Mouse (Mus musculus): Measurements from ENCODE around the gene Tnpo1.

Tnpo1 gene

DNA sequence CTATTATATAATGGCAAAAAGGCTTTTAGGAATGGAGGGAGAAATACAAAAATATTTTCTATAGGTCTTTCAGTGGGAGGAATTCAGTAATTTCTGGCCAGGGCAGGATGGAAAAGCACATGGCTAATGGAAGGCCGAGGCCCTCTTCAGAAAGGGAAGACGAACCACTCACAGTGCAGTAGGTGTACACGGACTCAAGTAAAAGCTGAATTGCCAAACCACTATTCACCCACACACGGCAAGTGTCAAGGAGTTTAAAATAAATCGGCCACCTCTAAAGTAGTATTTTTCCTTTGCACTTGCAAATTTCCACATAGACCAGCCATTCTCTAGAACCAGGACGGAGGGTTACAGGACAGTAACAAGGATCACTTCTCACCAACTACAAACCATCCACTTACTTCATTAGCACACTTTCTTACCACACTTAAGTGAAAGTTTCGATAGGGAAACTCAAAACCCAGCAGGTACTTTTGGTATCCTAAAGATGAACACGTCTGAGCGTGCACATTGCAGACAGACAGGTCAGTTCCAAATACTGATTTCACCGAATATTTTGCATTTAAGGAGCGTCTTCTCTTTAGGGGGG lies 1.2 kb downstream of the Tnpo1 start:
- DNase-seq (ENCODE audit: low read depth), result peak; percentile 57

DNA sequence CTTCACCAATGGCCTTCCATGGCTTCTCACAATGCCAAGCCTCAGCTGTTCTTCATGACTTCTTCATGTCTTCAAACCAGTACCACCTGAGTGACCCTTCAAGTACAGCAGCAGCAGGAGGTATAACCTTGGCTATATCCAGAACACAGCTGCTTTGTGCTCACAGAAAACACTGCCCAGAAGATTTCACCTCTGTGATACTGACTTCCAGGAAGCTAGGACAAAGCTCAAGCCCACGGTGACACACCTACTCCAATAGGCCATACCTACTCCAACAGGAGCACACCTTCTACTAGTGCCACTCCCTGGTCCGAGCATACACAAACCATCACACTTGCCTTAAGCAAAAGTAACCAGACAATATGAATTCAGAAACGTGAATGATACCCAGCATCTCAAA lies 3.4 kb downstream of the Tnpo1 start:
- no peak for DNase-seq (ENCODE audit: low read depth)

DNA sequence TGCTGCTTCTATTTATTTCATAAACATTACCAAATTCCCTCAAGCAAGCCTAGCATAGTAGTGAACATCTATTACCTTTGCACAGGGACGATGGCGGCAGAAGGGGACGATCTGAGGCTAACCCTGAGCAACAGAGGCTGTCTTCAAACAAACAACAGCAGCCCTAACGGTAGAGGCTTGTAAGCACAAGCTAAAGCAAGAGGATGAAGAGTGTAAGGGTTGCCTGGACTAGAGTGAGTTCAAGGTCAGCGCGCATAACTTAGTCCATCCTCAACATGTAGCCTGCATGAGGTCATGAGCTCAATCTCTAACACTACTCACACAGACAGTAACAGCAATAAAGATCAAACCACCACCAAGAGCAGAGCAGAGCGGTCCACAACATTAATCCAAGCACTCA lies 4.9 kb downstream of the Tnpo1 start:
- DNase-seq (ENCODE audit: low read depth), result no peak

DNA sequence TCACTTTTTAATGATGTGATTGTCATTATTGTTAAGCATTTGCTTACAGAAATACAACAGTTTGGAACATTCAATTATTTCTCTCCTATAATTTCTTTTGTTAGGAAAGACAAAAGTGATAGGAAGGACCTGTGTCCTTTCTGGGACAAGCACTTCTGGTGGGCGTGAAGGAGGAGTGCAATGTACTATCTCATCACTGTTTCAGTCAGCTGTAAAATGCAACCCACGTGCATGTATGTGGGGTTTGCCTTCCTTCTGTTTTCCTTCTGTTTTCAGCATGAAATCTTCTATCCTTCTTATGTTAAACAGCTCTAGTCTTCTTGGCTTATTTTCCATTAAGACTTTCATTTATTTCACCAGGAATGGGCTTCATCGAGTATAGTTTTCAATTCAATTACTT lies 5.9 kb downstream of the Tnpo1 start:
- DNase-seq (ENCODE audit: low read depth), result no peak

DNA sequence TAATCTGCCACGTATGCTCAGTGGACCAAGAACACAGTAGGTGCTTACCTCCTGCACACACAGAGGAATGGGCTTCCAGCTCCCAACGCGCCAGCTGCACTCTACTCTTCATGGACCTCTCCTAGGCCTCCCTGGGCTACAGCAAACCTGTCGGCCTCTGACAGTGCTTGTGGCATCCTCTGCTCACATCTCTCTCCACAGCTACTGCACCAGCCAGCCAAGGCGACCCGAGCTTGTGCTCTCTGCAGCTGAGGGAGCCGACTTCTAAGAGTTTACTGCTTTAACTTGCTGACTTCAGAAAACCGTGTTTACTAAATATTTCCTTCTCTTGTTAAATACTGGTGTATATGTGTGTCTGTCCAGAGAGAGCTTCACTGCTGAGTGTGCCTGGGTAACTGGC lies 6.5 kb downstream of the Tnpo1 start:
- no peak for DNase-seq (ENCODE audit: low read depth)

DNA sequence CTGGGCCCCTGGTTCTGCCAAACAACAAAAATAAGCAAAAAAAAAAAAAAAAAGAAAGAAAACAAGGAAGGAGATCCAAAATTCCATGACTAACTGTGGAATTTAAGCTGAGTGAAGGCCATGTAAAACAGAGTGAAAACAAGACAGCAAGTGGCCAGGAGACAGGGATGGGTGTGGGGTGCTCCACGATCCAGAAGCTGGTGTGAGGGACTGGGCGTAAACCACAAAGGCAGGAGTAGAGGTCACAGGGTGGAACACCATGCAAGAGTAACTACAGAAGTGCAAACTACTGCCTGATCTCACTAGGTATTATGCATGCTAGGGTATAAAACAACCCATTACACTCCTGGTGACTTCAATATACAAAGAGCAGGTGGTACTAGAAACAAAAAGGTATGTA lies 8.3 kb downstream of the Tnpo1 start:
- no peak for DNase-seq (ENCODE audit: low read depth)

DNA sequence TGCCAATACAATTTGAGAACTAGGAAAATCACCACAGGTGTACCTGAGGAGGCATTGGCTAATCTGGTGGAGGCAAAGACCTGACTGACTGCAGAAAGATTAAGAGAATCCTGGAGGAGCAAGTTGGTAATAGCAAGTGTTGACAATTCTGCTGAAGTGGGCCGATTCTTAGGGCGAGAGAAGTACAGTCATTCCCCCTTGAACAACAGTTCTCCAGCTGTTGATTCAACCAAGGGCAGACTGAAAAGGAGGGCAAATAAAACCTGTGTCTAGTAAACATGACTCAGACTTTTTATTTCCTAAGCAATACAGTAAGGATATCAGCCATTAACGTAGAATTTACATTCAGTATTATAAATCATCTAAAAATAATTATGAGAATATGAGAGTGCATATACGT lies 10.6 kb downstream of the Tnpo1 start:
- DNase-seq (ENCODE audit: low read depth), result no peak

DNA sequence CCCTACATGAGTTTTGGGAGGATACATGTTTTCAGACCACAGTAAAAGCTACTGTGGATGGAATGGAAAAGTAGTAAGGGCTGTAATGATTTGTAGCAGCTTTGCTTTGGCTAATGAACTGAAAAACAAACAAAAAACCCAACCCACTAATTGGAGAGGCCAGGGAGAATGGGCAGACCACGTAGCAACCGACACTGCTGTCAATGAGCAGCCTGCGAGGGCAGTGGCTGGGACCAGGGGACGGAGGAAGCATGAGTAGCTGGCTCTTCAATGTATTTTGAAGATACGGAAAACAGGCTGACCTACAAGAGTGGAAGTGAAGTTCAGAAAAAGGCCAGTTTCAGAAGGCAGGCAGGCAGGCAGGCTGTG lies 11.4 kb downstream of the Tnpo1 start:
- no peak for DNase-seq (ENCODE audit: low read depth)

DNA sequence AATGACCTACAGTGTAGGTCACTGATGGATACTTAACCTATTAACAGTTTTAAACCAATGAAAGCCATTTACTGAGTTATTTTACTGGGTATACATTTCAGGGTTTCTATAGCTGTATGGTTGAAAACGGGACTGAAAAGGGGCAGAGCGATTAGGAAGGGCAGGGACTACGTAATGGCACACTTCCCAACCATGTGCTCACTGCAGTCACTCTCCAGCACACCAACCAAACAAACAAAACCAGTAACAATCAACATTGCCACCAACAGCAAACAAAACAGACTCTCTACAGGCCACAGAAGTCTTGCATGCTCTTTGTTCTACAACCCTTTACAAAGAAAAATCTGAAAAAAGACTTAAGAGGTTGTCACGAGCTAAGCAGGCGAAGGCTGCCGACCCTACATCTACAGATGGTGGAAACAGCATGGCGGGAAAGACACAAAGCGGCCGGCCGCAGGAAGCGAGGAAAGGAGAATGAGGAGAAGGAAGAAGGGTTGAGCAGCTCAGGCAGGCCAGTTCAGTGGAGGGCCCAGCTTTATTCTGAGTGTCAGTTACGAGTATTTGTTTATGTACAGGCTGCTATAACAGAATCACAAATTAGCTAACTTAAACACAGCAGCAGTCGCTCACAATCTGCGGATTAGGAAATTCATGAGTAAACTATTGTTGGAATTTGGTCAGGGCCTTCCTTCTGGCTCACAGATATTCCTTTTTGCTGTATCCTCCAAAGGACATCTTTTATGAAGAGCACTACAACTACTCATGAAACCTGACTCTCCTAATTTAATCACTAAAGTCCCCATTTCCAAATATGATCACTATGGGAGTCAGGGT lies 12.0 kb downstream of the Tnpo1 start:
- no peak for DNase-seq (ENCODE audit: low read depth)

DNA sequence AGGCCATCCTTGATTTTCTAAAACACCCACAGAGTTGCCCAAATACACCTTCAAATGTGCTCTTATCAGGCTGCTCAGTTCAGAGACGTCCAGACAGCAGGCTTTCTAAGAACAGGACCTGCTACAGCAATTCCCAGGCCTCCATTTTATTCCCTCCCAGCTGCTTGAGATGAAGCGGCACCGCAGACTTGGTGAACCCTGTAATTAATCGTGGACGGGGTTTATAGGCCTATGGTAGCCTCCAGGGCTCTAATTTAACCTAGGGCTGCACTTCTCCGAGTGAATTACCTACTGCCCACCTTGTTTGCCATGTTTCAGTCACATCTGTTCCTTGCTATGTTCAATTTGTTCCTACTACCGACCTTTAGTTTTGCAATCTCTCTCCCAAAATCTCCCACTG lies 13.0 kb downstream of the Tnpo1 start:
- DNase-seq (ENCODE audit: low read depth), result no peak

DNA sequence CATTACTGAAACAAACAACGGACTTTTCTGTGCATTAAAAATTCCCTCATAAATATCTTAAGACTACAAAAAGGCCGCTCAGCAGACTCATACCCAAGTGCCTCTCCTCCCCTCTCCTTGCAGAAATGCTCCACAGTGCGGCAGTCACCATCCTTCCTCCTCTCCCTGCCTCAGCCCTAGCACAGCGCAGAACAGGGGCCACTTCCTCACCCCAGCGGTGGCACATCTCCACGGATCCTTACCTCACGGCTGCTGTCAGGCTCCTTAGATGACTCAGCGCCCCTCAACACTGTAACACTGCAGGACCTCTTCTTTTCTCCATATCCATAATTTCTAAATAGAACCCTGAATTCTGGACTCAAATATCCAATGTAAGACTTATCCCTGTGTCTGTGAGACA lies 13.6 kb downstream of the Tnpo1 start:
- peak; percentile 89 for DNase-seq (ENCODE audit: low read depth)

DNA sequence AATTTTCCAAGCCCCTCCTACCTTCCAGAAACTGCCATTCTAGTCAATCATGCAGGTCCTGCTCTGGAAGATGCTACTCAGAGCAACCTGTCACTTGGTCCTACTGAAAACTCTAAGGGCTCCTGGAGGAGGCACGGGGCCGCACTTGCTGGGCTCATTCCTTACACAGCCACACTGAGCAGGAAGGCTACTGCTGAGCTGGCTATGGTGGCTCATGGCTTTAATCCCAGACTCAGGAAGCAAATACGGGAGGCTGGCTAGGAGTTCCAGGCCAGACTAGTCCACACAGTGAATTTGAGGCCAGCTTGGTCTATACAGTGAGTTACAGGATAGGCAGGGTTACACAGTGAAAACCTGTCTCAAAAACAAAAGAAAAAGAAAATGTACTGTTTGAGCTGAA lies 15.4 kb downstream of the Tnpo1 start:
- DNase-seq (ENCODE audit: low read depth), result no peak

DNA sequence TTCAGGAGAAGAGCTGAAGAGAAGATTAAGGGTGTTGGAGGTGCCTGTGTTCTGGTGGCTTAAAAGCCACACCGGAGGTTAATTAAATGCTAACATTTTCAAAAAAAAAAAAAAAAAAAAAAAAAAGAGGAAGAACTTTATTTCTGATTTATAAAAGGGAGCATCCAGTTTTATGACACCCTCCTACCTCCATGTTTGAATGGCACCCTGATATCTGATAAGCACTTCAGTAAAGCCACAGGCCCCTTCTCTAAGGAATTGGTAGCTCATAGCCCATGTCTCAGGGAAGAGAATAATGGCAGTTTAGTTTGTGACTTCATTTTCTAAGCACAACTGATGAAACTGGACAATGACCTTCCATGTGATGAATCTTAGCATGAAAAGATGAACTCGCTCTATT lies 21.6 kb downstream of the Tnpo1 start:
- no peak for DNase-seq (ENCODE audit: low read depth)

DNA sequence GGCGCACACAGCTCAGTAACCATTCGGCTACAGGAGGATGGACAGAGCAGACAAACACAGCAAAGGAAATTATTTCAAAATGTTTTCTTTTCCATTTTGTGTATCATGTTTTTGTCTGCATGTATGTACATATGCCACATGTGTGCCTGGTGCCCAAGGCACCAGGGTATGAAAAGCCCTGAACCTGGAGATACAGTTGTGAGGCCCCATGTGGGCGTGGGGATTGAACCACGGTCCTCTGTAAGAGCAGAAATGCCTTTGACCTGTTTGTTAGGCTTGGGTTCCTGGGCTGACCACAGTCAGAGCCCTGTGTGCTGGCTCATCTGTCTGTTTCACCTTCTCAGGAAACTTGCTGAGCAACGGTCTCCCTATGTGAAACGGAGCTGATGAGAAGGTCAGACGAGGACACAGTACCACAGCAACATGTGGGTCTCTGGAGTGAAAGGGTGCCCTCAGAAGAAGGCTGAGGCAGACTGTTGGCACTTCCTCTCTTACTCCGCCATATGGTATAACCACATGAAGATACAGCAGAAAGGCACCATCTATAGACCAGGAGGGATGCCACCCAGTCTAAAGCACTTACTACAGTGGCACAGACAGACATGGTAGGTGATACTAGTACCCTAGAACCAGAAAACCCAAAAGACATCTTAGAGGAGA lies 23.7 kb downstream of the Tnpo1 start:
- peak; percentile 94 for DNase-seq (ENCODE audit: low read depth)

DNA sequence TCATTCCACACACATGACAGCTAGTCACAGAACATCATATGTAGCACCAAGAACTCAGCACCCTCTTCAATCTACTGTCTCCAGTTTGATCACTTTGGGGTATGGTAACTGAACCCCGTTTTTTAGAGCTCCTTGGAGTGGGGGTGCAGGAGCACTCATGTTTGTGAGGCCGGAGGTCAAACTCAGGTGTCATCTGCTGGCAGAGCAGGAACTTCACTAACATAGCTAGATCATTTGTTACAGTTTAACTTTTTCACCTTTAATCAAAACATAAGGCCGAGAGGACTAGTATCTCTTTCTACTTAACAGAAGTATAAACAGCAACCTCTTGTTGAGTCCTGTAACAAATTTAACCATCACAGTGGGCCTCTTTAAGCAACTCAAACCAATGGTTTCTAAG lies 26.6 kb downstream of the Tnpo1 start:
- DNase-seq (ENCODE audit: low read depth), result no peak

DNA sequence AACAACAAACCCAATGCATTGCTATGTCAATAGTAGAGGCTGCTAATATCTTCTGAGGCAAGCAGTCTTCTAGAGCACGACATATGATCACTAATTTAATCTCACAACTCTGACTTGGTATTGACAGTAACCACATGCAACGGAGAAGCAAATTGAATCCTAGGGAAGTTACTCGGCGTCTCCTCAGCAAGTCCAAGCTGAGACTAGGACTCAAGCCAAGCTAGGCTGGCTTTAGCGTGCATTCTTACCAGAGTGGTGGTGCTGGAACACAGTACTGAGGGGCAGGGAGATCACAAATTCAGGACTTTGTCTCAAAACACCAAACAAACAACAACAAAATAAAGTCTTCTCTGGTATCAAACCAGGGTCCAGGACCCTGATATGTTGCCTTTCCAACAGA lies 28.6 kb downstream of the Tnpo1 start:
- no peak for DNase-seq (ENCODE audit: low read depth)

DNA sequence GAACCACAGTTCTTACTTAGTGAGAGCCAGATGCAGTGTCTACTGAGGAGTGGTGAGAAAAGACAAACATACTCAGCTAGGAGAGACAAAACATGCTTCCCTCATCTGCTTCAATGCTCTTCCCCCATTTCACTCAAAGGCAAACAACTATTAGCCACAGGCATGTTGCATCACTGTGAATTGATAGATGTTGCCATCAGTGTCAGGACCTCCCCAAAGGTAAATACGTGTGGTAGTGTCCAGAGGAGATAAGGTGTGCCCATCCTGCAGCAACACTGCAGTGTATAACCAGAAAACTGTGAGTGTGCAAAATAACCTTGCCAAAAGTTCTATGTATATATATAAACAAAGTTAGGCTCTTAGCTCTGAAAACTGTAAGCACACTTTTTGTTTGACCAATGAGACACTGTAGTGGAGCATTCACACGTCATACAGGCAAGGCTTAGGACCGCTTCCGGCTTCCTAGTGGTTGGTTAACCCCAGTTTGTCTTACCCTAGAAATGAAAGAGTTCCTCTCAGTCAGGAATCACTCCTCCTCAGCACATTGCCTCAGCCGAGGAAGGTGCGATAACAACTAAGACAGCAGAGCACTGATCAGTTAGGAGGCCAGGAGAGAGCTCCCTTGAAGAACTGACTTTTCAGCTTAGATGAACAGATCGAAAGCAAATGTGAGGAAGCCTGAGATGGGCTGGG lies 29.6 kb downstream of the Tnpo1 start:
- DNase-seq (ENCODE audit: low read depth), result peak; percentile 85

DNA sequence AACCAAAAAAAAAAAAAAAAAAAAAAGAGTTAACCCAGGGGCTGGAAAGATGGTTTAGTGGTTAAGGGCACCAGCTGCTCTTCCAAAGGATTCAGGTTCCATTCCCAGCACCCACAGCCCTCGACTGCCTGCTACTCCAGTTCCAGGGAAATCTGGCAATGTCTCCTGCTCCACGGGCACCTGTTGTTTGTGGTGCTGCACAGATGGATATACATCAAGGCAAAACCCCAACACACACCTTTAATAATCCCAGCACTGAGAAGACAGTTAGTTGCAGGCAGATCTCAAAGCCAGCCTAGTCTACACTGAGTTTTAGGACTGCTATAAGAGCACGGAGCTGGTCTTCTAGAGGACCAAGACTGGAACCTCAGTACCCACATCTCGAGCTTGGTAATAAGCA lies 30.2 kb downstream of the Tnpo1 start:
- DNase-seq (ENCODE audit: low read depth), result no peak

DNA sequence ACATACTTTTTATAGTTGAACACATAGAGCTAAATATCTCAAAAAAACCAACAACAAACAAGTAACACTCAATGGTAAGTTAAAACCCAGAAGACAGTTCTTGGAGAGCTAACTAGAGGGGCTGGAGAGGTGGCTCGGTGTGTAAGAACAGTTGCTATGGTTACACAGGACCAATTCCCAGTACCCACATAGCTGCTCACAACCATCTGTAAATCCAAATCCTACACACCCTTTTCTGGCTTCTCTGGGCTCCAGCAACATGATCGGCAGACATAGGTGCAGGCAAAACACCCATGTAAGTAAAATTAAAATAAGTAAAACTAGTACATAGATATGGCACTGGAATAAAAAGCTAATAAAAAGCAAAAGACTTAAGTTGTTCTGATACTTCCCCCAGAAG lies 31.3 kb downstream of the Tnpo1 start:
- DNase-seq (ENCODE audit: low read depth), result no peak

DNA sequence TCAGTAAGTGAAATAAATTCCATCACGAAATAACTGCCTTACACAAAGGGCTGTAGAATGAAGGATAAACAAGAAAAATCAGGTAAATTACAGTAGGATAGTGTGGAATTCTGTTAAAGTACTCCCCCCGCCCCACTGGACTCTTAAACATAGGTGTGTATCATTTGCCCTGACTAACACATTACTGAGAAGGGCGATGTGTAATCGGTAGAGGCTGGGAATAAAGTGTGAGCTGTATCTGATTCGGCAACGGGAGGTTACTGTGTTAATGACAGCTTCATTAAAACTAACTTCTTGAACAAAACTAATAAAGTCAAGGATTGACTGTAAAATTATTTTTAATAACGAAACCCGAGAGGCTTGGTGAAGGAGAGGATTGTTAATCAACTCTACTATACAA lies 34.7 kb downstream of the Tnpo1 start:
- DNase-seq (ENCODE audit: low read depth), result peak; percentile 40

DNA sequence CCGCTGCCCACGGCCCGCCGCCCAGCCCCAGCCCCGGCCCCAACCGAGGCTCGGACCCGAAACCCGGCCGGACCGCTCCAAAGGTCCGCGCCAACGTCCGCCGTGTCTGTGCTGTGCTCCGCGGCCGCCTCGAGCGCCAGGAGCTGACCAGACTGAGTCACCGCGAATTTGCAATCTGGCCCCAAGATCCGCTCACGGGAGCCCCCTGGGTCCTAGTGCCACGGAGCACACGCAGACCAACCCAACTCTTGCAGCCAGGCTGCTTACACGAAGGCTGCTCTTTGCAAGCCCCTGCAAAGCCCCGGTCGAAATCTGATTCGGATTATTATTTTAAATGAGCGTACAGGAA lies 35.3 kb downstream of the Tnpo1 start:
- DNase-seq (ENCODE audit: low read depth), result peak; percentile 90

DNA sequence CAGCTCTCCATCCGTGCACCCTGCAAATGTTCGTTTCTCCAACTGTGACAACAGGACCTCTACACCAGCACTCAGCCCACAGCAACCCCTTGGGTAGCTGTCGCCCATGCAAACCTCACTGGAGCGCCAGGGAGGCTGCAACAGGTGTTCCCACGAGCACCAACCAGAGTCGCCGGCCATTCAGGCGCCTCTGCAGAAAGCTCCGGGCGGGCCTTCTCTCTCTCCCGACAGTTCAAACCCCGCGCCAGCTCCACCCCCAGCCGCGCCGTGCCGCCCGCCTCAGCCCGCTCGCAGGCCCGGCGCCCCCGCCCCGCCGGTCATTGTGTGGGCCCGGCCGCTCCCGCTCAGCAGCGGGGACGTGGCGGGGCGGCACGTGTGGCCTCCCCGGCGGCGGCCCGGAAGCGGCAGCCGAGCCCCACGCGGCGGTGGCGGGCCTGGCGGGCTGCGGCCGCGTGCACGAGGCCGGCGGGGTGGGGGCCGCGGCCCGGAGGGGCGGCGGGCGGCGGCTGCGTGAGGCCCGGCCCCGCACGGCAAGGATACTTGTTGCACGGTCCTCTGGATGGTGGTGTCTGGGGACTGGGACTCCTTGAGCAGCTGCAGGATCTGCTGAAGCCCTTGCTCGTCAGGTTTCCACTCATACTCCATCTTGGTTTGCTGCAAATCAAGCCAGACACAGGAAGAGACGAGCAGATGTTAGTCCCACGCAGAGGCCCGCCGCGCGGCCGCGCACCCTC lies 35.9 kb downstream of the Tnpo1 start:
- DNase-seq (ENCODE audit: low read depth), result peak; percentile 64

All from 416B (cell line).